Mouse (Mus musculus) embryo, embryonic 10.5 days (tissue): ENCODE measurements around the gene Traf1.

Source experiments
- DNase-seq: peaks from one replicate; pipeline ENCODE4 v3.0.0-alpha.2; 2015; ENCODE audit warnings: low spot score

Gene Traf1

DNA sequence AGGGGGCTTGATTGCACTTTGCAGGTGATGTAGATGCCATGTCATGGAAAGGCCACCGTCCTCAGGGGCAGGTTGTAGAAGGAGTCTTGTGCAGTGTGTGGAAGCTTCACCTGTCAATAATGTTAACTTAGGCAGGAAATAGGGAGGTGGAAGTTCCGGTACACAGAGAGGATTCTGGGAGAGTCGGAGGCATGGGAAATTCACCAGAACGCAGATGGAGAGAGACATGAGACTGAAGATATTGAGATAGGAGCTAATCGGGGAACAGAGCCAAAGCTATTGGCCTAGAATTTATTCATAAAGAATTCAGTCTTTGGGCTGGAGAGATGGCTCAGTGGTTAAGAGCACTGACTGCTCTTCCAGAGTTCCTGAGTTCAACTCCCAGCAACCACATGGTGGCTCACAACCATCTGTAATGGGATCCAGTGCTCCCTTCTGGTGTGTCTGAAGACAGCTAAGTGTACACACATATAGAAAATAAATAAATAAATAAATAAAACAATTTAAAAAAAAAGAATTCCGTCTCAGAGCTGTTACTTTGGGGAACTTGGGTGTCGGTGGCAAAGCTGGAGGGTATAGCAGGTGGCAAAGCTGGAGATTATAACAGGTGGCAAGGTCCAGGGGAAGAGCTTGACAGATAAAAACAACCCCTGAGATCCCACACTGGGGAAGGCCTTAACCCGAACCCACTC is 4.8 kb upstream of the Traf1 start:
- no peak for DNase-seq

DNA sequence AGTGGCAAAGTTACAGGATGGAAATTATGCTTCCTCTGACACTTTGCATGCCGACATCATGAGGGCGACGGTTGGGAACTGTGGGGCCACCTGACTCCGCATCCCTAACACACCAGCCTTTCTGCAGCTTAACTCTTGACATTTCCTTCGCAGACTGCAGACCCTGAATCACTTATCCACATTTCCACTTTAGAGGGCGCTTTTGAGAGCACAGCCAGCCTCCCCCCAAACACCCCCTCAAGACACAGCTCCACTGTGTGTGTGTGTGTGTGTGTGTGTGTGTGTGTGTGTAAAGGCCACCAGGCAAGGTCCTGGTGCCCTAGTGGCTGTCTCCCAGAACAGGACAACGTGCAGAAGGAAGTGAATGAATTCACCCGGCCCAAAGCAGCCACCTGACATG is 4.2 kb upstream of the Traf1 start:
- no peak for DNase-seq

DNA sequence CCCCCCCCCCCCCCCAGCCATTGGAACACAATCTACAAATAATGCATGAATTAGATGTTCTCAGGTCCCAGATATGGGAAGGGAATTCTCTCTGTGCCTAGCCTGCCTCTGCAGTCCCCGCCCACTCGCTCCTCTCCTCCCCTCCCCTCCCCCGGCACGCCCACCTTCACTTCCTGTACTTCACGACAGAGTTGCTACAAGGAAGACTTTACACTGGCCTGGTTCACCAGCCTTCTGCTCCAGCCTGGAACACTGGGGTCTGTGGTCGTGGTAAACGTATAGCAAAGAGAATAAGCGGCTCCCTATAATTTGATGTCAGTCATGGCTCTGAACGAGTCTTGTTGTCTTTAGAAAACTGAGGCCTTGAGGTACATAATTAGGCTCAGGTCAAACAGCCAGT is 3.7 kb upstream of the Traf1 start:
- peak; percentile 68 for DNase-seq

GRCm38 (mm10) chr2:34964651-34965050 is 3.1 kb upstream of the Traf1 start:
- DNase-seq, result no peak

- DNase-seq, result no peak
These were observed 2.7 kb upstream of the Traf1 start for GRCm38 (mm10) chr2:34964230-34964629.

DNA sequence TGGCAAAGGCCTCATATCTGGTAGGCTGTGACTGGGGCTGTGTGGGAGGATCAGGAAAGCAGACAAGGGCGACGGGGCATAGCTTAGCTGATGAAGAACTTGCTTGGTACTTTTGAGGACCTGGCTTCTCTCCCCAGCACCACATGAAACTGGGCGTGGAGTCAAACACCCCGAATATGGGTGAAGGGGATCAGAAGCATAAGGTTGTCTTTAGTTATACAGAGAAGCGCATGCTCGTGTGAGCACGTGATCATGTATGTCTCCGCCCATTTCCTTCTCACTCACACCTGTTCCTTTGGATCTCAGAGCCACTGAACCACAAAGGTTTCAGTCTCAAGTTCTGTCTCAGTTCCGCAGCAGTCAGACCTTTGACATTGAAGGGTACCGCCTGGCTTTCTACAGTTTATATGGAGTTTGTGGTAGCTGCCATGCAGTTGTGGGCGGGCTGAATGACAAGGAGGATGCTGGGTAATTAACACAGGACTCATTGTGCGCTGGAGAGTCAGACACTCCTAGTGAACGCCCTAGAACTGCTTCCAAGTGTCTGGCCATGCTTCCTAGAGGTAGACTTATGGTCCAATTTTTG is 1.9 kb upstream of the Traf1 start:
- no peak for DNase-seq

DNA sequence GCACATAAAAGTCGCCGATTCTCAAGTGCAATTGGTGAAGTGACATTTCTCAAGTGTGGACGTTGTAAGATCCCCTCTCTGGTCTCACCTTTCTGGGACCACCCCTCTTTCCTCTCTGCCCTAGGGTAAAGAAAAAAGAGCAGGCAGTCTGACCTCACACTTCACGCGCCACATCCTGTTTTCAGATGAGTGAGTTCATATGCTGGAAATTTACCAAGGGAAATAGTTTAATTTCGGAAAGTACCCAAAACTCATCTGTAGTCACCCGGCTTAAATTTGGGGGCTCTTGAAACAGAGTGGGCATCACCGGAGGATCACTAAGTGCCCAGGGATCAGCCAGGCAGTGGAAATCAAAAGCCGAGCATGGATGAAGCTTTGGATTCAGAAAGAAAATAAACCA is 1.3 kb upstream of the Traf1 start:
- no peak for DNase-seq

GRCm38 (mm10) chr2:34962211-34962610 is 639 bp upstream of the Traf1 start:
- DNase-seq, result no peak

DNA sequence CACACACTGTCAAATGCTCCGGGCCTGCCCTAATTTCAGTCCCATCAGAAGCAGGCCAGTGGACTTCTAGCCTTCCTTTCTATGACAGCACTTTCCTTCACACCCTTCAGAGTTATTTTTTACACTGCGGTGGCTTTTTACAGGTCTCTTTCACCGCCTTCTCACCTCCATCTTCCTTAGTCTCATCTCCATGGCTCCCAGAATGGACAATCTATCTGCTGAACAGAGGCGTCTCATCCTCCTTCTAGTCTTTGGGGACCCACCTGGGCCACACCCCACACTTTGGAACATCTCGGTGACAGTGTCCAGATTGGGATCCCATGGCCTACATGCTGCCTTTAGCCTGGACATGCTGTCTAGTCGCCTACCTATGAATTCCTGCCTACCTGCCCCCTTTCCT is 606 bp downstream of the Traf1 start:
- DNase-seq, result no peak

DNA sequence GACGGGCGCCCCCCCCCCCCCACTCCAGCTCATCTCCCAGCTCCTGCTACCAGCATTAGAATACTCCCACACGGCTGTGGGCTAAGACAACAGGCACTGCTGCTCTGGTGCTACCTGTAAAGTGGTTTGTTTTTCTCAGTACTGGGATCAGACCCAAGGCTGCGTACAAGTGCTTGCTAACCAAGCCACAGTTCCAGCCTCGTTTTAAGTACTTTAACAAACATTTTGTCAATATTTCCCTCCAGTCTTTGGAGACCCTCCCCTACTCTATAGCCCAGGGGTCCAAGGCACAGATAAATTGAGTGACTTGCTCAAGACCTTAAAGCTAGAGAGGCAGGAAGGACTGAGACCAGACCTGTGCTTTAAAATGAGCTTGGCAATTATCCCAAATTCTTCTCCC is 1.1 kb downstream of the Traf1 start:
- DNase-seq, result no peak

- DNase-seq, result no peak
These were observed 3.0 kb downstream of the Traf1 start for GRCm38 (mm10) chr2:34958582-34958981.

- no peak for DNase-seq
These were observed 3.5 kb downstream of the Traf1 start for GRCm38 (mm10) chr2:34958036-34958435.

DNA sequence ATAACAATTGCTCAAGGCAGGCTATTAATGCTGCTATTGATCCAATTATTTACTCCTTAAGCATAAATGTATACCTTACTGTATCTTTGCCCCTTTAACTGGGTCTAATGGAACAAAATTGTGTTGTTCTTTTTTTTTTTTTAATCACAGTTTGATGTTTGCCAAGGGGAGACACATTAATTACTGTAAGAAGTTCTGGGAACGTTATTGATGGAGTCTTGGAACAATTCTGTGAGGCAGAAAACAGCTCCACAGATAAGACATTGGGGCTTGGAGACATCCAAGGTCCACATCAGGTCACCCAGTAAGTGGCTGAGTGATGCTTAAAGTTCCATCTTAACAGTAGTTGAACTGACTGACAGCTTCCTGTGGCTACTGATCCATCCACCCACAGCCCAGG is 4.2 kb downstream of the Traf1 start:
- DNase-seq, result no peak

DNA sequence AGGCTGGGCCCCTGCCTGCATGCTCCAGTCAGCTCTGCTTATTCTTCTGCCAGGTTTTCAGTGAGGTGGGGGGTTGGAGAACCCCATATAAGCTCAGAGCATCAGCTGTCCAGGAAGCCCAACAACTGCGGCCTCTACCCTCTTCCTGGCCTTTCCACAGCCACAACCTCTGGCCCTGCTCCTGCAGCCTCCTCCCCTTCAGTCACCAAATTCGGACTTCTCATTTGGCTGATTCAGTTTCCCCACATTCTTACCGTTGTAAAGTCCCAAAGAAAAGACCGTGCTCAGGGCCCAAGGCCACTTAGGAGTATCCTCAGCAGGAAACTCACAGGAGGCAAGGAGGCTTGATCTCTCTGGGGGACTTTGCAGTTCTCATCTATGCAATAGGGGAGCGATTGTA is 4.6 kb downstream of the Traf1 start:
- no peak for DNase-seq

GRCm38 (mm10) chr2:34954344-34954743 is 7.2 kb downstream of the Traf1 start:
- no peak for DNase-seq

GRCm38 (mm10) chr2:34953547-34954116 is 7.9 kb downstream of the Traf1 start:
- DNase-seq, result no peak

DNA sequence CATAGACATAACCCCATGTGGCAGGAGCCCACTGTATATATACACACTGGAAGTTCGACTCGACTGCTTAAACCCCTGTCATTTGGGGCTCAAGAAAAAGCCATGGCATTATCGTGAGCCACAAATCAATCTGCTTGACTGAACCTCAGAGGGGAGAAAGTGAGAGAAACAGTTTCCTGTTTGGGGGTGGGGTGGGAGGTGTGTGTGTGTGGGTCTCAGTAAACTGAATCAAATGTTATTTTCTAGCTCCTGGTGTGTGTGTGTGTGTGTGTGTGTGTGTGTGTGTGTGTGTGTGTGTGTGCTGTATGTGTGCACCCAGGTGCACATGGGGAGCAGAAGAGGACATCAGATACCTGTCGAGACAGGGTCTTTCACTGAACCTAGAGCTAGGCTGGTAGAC is 8.6 kb downstream of the Traf1 start:
- no peak for DNase-seq

DNA sequence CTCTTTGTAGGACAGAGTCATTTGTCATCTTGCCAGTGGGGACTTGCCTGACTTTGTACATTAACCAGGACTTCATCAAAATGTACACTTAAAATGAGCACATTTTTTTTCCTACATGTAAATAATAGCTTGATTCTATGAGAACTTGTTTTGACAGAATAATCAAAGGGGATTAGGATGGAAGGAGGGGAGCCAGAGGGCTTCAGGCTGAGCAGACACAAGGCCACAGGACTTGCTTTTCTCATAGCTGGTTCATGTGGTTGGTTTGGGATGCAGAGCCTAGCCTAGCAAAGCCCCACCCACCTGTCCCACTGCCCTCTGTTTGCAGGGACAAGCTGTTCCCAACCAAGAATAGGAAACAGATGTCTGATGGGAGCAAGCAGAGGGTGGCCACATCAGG is 10.1 kb downstream of the Traf1 start:
- no peak for DNase-seq

- peak; percentile 39 for DNase-seq
These were observed 12.9 kb downstream of the Traf1 start for GRCm38 (mm10) chr2:34948622-34949021.

DNA sequence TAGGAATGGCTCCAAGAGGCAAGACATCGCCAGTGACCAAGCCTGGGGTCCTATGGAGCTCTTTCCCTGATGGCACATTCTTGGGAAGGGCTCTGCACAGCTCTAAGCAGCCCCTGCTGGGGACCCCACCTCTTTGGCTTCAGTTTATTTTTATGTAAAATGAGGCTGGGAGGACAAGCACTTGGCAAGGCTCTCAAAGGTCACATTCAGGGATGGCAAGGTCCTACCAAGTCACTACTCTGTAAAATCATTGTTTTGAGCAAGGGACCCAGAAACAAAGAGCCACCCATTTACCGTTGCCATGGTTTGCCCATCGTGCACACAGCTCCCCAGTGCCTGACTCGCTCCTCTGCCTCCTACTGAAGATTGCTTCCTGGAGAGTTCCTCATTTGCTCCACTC is 15.5 kb downstream of the Traf1 start:
- DNase-seq, result no peak

DNA sequence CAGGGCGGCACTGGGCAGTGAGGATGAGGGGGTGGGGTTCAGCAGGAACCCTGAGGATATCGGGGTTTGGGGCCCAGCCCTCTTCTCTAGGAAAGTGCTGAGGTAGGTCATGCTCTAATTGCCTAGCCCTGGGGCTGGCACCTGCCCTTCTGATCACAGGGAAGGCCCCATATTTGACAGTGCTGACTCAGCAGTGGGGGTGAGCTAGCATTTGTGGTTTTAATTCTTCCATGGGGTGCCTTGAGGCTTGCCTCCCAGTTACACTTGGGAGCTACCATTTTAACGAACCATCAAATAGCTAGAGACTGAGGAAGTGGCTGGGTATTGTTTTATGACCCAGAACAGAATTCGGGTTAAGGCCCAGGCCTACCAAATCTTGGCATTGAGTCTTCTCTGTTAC is 16.0 kb downstream of the Traf1 start:
- no peak for DNase-seq

DNA sequence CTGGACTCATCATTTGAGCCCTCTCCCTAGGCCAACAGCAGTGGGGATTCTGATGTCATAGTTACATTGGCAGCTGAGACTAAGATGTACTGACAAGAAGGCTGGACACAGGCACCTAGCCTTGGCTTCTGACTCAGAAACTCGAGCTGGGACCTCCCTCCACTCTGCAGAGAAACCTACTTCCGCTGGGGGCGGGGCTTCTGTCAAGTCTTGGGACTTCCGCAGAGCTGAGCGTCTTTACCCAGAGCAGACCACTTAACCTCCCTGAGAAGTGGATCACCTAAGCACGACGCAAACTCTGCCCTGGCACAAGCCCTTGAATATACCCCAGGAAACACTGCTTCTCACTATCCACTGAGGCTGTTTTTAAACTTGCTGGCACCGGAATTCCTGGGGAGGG is 16.8 kb downstream of the Traf1 start:
- DNase-seq, result peak; percentile 59

- DNase-seq, result no peak
These were observed 17.9 kb downstream of the Traf1 start for GRCm38 (mm10) chr2:34943556-34944120.
